Mouse (Mus musculus) neural tube, embryonic 15.5 days (tissue): ENCODE results near the gene Tenm3. TPM values are rescaled to one million over a fixed set of nuclear protein-coding genes. Genes with fewer than 3 reads are reported as not detected.

Experiments
- ATAC-seq: fragments of 200-750 bp; cut with Nextera tagmentation; 2 replicates; pipeline ENCODE4 v1.8.0; 2017; ENCODE audit warnings: mild to moderate bottlenecking, moderate TSS enrichment, moderate library complexity; ENCODE audit not compliant: low FRiP score
- H3K27ac ChIP-seq: fragments of 300-500 bp; sonication (generic); replicated peaks from 2 replicates; pipeline ENCODE4 v1.5.1; 2015; ENCODE audit warnings: mild to moderate bottlenecking, inconsistent platforms
- H3K27me3 ChIP-seq: fragments of 300-500 bp; sonication (generic); replicated peaks from 2 replicates; pipeline ENCODE4 v1.6.1; 2015; ENCODE audit warnings: inconsistent platforms
- H3K36me3 ChIP-seq: fragments of 300-500 bp; sonication (generic); 2 replicates; pipeline ENCODE4 v1.6.1; 2015; ENCODE audit warnings: inconsistent platforms
- H3K4me1 ChIP-seq: fragments of 300-500 bp; sonication (generic); 2 replicates; pipeline ENCODE4 v1.6.1; 2015; ENCODE audit warnings: inconsistent platforms
- H3K4me2 ChIP-seq: fragments of 300-500 bp; sonication (generic); 2 replicates; pipeline ENCODE4 v1.6.1; 2015; ENCODE audit warnings: inconsistent platforms, mild to moderate bottlenecking, moderate library complexity
- H3K4me3 ChIP-seq: fragments of 300-500 bp; sonication (generic); replicated peaks from 2 replicates; pipeline ENCODE4 v1.5.1; 2015; ENCODE audit warnings: mild to moderate bottlenecking, inconsistent platforms
- H3K9ac ChIP-seq: fragments of 300-500 bp; sonication (generic); replicated peaks from 2 replicates; pipeline ENCODE4 v1.6.1; 2015; ENCODE audit warnings: mild to moderate bottlenecking, inconsistent platforms
- H3K9me3 ChIP-seq: fragments of 300-500 bp; sonication (generic); replicated peaks from 2 replicates; pipeline ENCODE4 v1.6.1; 2016; ENCODE audit warnings: inconsistent platforms
- WGBS: fragments of 180-500 bp; shearing (Covaris S2); methylation state at CpG from one replicate; pipeline ENCODE4 v1.1.7; 2015; ENCODE audit warnings: mixed read lengths; 5-methylcytosine and 5-hydroxymethylcytosine counted together
- polyA plus RNA-seq: library from polyadenylated mRNA; unstranded; fragments of >200 nt; fragmentation: Nextera tagmentation; extraction: Ambion mirVana; gene quantifications from 2 replicates; pipeline ENCODE4 v1.2.1, GENCODE M21; 2015

Gene Tenm3
- polyA plus RNA-seq, 1 experiment from 2014 or later, result 37.7 TPM

DNA sequence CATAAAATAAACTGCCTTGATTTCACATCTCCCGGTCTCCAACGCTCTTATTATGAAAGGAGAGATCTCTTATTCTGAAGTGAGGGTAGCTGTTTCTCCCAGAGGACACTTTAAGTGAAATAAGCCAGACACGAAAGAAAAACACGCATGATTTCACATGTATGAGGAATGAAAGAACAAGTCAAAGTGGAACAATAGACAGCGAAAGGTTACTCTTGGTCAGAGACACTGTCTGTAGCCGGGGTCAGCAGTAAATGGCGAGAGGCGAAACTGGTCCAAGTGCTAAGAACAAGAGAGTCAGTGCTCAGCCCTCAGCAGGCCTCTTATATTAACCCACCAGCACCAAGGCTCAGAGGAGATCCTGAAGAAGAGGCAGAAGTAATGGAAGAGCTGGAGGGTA, 302.9 kb downstream of the Tenm3 start:
- H3K27ac ChIP-seq, result 0 out of 2 replicates have a peak overlapping the region, but pooled peaks have one; percentile 23
- 18% methylated on average over 8 of the region's 8 CpGs for WGBS
- H3K36me3 ChIP-seq, result no peaks in the 10 kb centered on the region
- H3K9ac ChIP-seq, result no peak overlapping the region
- no peak; the same call in 1 of the 2 replicates for ATAC-seq
- H3K27me3 ChIP-seq, result no peaks in the 10 kb centered on the region
- no peak overlapping the region for H3K4me3 ChIP-seq
- H3K4me1 ChIP-seq, result peaks cover 22% of the 10 kb centered on the region
- no peaks in the 10 kb centered on the region for H3K9me3 ChIP-seq
- no peak overlapping the region for H3K4me2 ChIP-seq

DNA sequence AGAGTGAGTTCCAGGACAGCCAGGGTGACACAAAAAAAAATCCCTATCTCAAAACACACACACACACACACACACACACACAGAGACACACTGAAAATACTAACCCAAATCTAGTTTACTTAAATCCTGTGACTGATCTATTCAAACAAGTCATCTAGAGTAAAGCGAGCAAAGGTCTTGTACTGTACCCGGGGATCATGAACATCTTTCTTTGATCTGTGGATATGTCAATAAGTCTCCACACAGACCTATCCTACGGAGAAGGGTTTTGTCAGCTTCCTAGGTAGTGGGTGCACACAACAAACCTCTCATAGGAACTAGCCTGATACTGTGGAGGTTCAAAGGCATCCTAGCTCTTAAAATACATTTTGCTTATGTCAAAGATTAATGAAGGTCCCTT, 307.9 kb downstream of the Tenm3 start:
- Histone ChIP-seq H3K27me3 (no peaks in the 10 kb centered on the region), H3K27ac (no peak overlapping the region), H3K4me1 (peaks cover 8% of the 10 kb centered on the region), H3K9me3 (no peaks in the 10 kb centered on the region), H3K4me2 (no peak overlapping the region), H3K9ac (no peak overlapping the region), H3K4me3 (no peak overlapping the region), H3K36me3 (no peaks in the 10 kb centered on the region)
- 92% methylated on average over 3 of the region's 3 CpGs for WGBS
- no peak for ATAC-seq

DNA sequence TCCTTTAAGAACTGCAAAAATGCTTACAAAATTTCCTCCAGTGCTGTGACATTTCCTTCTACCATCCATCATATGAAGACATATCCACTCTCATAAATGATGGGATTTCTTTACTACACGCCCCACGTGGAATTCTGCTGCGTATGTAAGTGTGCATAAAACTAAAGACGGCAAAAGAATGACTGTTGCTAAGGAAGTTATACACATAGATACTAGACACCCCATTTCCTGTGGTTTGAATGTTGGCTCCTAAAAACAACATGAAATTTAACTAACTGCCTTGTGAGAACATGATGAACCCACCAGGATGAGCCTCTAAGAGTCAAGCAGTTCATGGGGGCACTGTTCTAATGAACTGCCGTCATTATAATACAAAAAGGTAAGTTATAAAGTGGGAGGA, 312.0 kb downstream of the Tenm3 start:
- no peak for ATAC-seq
- no peak overlapping the region for H3K27ac ChIP-seq
- no peak overlapping the region for H3K4me2 ChIP-seq
- H3K9ac ChIP-seq, result no peak overlapping the region
- H3K36me3 ChIP-seq, result no peaks in the 10 kb centered on the region
- H3K4me1 ChIP-seq, result no peaks in the 10 kb centered on the region
- no peaks in the 10 kb centered on the region for H3K27me3 ChIP-seq
- WGBS, result 76% methylated on average over 5 of the region's 5 CpGs
- no peak overlapping the region for H3K4me3 ChIP-seq
- H3K9me3 ChIP-seq, result no peaks in the 10 kb centered on the region

DNA sequence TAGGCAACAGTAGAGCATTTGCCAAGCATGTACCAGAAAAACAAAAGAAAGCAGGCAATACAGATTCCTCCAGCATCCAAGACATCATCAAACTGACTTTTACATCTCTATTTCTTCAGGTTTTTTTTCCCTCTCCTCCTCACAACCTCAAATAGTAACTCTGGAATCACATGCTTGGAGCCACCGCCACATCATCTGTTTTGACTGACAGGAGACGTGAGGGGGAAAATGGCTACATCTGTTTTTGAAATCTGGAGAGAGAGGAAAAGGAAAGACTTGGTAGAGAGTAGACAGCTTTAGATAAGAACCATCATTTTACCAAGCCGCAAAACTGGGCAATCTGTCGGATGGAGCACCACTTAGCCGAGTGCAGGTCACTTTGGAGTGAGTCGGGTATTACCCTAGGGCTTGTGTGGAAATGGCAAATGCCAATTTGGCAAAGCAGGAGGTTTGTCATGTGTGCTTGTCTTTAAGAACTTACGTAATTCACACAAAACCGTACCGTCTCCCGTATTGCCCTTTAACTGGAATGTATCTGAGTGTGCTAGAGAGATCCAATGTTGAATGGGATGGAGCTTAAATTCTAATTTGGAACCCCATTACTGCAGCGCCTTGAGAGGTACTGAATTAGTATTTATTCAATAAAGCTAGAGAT, 312.7 kb downstream of the Tenm3 start:
- no peak for ATAC-seq
- H3K4me3 ChIP-seq, result no peak overlapping the region
- no peak overlapping the region for H3K27ac ChIP-seq
- WGBS, result 91% methylated on average over 11 of the region's 11 CpGs
- no peaks in the 10 kb centered on the region for H3K27me3 ChIP-seq
- no peak overlapping the region for H3K9ac ChIP-seq
- H3K4me1 ChIP-seq, result no peaks in the 10 kb centered on the region
- no peaks in the 10 kb centered on the region for H3K9me3 ChIP-seq
- no peaks in the 10 kb centered on the region for H3K36me3 ChIP-seq
- no peak overlapping the region for H3K4me2 ChIP-seq

DNA sequence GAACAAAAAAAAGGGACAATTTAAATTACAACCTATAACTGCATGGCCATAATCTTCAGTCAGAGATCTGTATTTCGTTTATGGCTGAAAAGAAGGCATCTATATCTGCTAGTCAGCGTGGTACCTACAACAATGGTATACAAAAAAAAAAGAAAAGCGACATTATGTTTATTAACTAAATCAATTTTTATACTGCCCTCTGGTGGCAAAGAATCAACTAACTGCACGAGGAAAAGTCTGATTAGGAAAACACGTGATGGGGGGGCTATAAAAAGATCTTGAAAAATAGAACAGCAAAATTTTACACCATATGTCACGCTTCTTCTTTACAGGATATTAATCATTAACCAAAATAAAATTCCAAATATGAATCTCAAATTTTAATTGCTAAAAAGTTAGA, 316.3 kb downstream of the Tenm3 start:
- Histone ChIP-seq H3K27ac (no peak overlapping the region), H3K36me3 (no peaks in the 10 kb centered on the region), H3K27me3 (no peaks in the 10 kb centered on the region), H3K4me1 (no peaks in the 10 kb centered on the region), H3K4me2 (no peak overlapping the region), H3K9me3 (no peaks in the 10 kb centered on the region), H3K4me3 (no peak overlapping the region), H3K9ac (no peak overlapping the region)
- 26% methylated on average over 6 of the region's 6 CpGs for WGBS
- ATAC-seq, result no peak

DNA sequence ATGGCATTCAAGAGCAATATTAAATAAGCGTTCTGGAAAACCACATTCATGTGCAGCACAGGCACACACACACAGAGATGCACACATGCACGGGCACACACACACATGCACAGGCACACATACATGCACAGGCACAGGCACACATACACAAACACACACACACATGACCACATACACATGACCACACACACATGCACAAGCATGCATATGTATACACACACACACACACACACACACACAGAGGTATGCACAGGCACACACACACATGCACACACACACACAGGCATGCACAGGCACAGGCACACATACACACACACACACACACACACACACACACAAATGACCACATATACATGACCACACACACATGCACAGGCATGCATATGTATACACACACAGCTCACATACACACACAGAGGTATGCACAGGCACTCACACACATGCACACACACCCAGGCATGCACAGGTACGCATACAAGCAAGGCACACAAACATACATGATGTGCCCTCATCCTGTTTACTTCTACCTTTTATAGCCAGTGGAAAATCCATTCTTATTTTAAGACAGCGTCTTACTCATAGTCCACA, 321.1 kb downstream of the Tenm3 start:
- Histone ChIP-seq H3K4me2 (no peak overlapping the region), H3K4me3 (no peak overlapping the region), H3K9ac (no peak overlapping the region), H3K36me3 (no peaks in the 10 kb centered on the region), H3K4me1 (peaks cover 4% of the 10 kb centered on the region; the same call in 1 of the 2 replicates), H3K9me3 (no peaks in the 10 kb centered on the region), H3K27me3 (no peaks in the 10 kb centered on the region), H3K27ac (no peak overlapping the region)
- 0 out of 2 replicates have a peak, but pooled peaks have one; percentile 52 for ATAC-seq
- WGBS, result 89% methylated on average over 4 of the region's 4 CpGs

GRCm38 (mm10) chr8:48522004-48522403, 321.7 kb downstream of the Tenm3 start:
- Histone ChIP-seq H3K27me3 (no peaks in the 10 kb centered on the region), H3K4me2 (no peak overlapping the region), H3K4me3 (no peak overlapping the region), H3K9ac (no peak overlapping the region), H3K36me3 (no peaks in the 10 kb centered on the region), H3K4me1 (peaks cover 4% of the 10 kb centered on the region), H3K27ac (no peak overlapping the region), H3K9me3 (no peaks in the 10 kb centered on the region)
- ATAC-seq, result no peak
- WGBS, result 62% methylated on average over 8 of the region's 8 CpGs

DNA sequence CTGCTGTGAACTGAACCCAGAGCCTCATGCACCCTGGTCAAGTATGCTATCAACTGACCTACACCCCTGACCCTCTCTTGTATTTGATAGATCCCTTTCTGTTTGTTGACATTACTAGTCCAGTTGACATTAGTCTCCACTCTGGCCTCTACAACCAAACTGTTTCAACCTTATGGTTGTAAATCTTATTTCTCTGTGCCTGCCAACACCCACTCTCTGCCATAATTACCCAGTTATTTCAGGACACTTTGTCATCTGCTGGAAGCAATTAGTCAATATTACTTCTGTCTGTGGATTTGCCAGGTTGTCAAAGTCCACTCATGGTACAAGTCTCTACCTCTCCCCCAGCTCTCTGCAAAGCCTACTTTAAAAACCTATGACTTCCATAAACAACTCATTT, 326.3 kb downstream of the Tenm3 start:
- Histone ChIP-seq H3K9me3 (no peaks in the 10 kb centered on the region), H3K4me3 (no peak overlapping the region), H3K27me3 (no peaks in the 10 kb centered on the region), H3K4me1 (peaks cover 4% of the 10 kb centered on the region), H3K9ac (no peak overlapping the region), H3K4me2 (no peak overlapping the region), H3K36me3 (no peaks in the 10 kb centered on the region), H3K27ac (no peak overlapping the region)
- no peak for ATAC-seq

- H3K27me3 ChIP-seq, result no peaks in the 10 kb centered on the region
- no peak for ATAC-seq
- peaks cover 7% of the 10 kb centered on the region for H3K4me1 ChIP-seq
- no peaks in the 10 kb centered on the region for H3K9me3 ChIP-seq
- H3K27ac ChIP-seq, result no peak overlapping the region
- H3K4me2 ChIP-seq, result no peak overlapping the region
- 88% methylated on average over 4 of the region's 4 CpGs for WGBS
- H3K4me3 ChIP-seq, result no peak overlapping the region
- H3K36me3 ChIP-seq, result no peaks in the 10 kb centered on the region
- H3K9ac ChIP-seq, result no peak overlapping the region
These were observed 329.5 kb downstream of the Tenm3 start for GRCm38 (mm10) chr8:48514230-48514629.

GRCm38 (mm10) chr8:48513801-48514200, 329.9 kb downstream of the Tenm3 start:
- Histone ChIP-seq H3K4me2 (no peak overlapping the region), H3K36me3 (no peaks in the 10 kb centered on the region), H3K4me3 (no peak overlapping the region), H3K9ac (no peak overlapping the region), H3K27me3 (no peaks in the 10 kb centered on the region), H3K9me3 (no peaks in the 10 kb centered on the region), H3K4me1 (peaks cover 11% of the 10 kb centered on the region), H3K27ac (no peak overlapping the region)
- ATAC-seq, result no peak
- WGBS, result 96% methylated on average over 7 of the region's 7 CpGs

- no peak for ATAC-seq
- Histone ChIP-seq H3K4me3 (no peak overlapping the region), H3K36me3 (no peaks in the 10 kb centered on the region), H3K27ac (peak overlapping the region; percentile 29; the same call in 1 of the 2 replicates), H3K9ac (no peak overlapping the region), H3K4me1 (peaks cover 23% of the 10 kb centered on the region), H3K9me3 (no peaks in the 10 kb centered on the region), H3K27me3 (no peaks in the 10 kb centered on the region), H3K4me2 (no peak overlapping the region)
- WGBS, result 86% methylated on average over 12 of the region's 12 CpGs
These were observed 332.2 kb downstream of the Tenm3 start for GRCm38 (mm10) chr8:48511546-48511945.

GRCm38 (mm10) chr8:48511137-48511536, 332.6 kb downstream of the Tenm3 start:
- WGBS, result 75% methylated on average over 14 of the region's 14 CpGs

More at GRCm38 (mm10) chr8:48511137-48511536, 332.6 kb downstream of the Tenm3 start:
- Histone ChIP-seq H3K36me3 (no peaks in the 10 kb centered on the region), H3K27ac (peak overlapping the region; percentile 29; the same call in 1 of the 2 replicates), H3K9ac (no peak overlapping the region), H3K4me2 (no peak overlapping the region), H3K27me3 (no peaks in the 10 kb centered on the region), H3K9me3 (no peaks in the 10 kb centered on the region), H3K4me1 (peaks cover 23% of the 10 kb centered on the region), H3K4me3 (no peak overlapping the region)
- ATAC-seq, result no peak
